Mouse (Mus musculus) thymus, adult 2 months (tissue): ENCODE data around the gene Ahdc1.

ENCODE experiments used
- CTCF ChIP-seq: fragments of 200-500 bp; IDR thresholded peaks from 2 replicates; pipeline ENCODE4 v1.5.1; 2012; ENCODE audit warnings: mild to moderate bottlenecking, control low read depth, low read length, moderate library complexity, borderline replicate concordance; ENCODE audit not compliant: control insufficient read depth, poor library complexity, insufficient read depth; ENCODE audit errors: extremely low read depth
- POLR2A ChIP-seq: fragments of 200-500 bp; IDR thresholded peaks from 2 replicates; pipeline ENCODE4 v1.6.1; 2012; ENCODE audit warnings: mild to moderate bottlenecking, low read length, control low read depth, moderate library complexity; ENCODE audit not compliant: control insufficient read depth, poor library complexity, insufficient read depth; ENCODE audit errors: extremely low read depth

DNA sequence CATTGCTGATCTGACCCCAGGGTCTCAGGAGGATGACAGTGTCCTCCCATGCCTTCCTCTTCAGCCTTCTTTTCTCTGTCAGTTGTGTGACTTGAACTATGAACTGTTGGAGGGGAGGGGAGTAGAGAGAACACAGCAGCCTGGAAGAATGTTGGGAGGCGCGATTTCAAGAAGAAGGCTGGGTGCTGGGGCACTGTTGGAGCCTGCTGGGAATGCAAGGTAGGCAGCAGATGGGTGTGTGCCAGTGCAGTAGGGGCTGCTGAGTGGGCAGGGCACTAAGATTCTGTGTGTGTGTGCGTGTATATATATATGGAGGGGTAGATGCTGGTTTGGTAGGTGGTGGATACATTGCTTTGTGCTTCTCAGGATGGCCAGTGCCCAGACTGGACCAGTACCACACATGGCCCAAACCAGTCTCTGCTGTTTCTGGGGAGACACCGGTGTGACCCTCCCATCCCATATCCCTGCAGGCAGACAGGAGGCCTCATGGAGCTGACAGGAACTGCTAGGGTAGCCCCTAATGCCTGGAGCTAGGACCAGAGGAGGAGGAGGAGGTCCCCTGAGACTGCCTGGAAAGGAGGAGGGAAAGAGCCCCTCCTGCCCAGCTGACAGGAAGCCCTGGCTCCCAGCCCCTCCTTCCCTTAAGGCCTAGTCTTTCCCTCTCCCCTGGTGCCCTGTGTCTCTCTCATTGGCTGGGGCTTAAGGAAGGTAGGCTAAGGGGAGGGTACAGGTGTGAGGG, 5.8 kb downstream of the Ahdc1 start:
- TF ChIP-seq POLR2A (no peak), CTCF (no peak)
